Mouse (Mus musculus): Measurements from ENCODE around the gene Hs6st2.

Hs6st2 gene

DNA sequence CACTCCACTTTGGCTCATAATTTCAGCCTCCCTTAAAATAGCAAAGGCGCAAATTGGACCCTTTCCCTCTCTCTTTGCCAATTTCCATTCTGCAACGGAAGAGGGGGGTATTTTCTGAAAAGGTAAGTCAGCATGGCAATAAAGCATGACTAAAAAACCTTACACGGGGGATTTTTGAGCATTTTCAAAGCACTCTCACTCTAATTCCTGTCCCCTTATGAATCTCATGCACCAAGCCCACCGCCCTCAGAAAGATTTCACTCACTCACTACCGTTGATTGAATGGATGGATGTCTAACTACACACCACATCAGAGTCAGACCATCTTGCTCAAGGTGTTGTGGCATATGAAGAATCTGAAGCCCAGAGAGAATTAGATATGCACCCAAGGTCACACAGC is at the start of gene Hs6st2:
Gene Hs6st2 (minus strand): TSS at position 101 of the 400 bp plus-strand sequence.
- in situ Hi-C loops (cut with MboI, MseI) = no loop called here

GRCm38 (mm10) chrX:51714086-51714745 is 32.6 kb upstream of the Hs6st2 start:
- in situ Hi-C loops (cut with MboI, MseI) = no loop called here

GRCm38 (mm10) chrX:51712996-51713395 is 31.3 kb upstream of the Hs6st2 start:
- in situ Hi-C loops (cut with MboI, MseI) = no loop called here

GRCm38 (mm10) chrX:51702823-51703222 is 21.2 kb upstream of the Hs6st2 start:
- in situ Hi-C loops (cut with MboI, MseI) = no loop called here

DNA sequence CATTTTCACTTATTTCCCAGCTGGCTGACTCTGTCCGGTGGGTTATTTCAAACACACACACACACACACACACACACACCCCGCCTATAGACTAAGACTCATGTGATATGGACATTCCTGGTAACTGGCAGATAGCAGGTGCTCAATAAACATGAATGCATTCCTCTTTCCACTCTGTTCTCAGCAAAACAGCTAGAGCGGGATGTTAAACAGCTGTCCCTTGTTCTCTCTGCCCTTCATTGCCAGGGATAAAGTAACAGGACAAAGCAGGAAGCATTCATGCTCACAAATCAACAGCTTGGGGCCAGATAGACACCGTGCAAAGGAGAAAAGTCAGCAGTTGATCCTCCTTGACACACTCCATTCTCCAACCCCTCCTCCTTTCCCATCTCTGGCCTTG is 17.4 kb upstream of the Hs6st2 start:
- in situ Hi-C loops (cut with MboI, MseI) = no loop called here

DNA sequence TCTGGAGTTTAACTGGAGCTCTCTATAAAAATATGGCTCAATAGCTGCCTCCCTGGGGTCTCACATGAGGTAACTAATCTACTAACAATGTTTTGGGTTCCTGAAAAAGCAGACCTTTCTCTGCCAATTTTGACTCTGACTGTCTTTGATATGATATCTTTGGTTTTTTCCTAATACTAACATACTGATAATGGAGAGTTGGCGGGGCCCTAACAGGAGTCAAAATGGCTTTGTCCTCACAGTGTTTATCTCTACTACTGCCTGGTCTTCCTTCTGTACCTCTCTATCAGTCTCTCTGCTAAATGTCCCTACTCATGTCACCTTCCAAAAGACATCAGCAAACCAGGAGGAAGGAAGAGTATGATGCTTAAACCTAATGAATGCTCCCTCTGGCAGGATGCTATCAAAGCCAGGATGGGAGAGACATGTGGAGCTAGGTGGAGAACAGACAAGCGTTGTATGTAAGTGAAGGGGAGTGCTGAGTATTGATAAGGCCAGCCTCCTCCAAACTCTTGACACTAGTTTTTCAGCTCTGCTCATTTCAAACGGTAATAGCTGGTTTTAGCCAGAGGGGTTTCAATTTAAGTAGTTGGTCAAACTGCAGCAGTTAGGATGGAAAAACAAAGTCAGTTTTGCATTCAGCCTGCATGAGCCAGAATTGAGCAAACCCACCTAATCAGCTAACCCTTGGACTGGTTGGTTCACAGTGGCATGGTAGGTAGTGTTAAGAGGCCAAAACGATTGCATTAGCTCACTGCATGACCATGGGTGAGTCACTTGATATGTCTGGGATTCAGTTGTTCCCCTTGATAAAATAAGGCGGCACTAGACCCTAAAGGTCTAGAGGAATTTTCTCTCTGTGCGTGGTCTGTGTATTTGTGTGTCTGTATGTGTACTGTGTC is 4.6 kb upstream of the Hs6st2 start:
- in situ Hi-C loops (cut with MboI, MseI) = no loop called here

DNA sequence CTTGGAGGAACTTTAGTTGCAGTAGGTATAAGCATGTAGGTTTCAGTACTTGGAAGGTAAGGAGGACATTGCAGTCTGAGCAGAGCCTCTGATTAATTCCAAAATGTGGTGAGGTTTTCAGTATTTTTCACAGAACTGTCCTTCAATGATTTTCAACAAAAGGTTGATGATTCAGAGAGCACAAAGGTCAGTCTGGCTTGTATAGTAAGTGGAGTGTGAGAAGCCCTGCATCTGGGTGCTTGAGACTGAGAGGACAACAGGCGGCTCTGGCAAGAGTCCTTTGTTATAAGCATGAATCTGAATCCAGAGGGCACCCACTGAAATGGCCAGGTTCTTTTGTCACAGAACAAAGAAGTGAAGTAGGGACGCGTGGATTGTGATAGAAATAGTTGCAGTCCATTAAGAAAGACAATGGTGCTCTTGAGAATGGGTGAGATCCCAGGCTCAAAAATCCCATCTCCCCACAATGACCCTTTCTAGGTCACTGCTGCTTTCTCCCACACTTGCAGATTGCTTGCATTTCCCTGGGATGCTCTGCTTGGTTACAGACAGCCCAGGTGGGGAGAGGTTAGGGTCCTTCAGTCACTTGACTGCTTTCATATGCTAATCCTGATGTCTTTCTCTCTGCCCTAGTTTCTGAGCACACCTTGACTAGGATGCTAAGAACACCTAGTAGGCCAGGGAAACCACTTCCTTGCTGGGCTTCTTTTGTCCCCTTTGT is 2.8 kb upstream of the Hs6st2 start:
- in situ Hi-C loops (cut with MboI, MseI) = no loop called here

DNA sequence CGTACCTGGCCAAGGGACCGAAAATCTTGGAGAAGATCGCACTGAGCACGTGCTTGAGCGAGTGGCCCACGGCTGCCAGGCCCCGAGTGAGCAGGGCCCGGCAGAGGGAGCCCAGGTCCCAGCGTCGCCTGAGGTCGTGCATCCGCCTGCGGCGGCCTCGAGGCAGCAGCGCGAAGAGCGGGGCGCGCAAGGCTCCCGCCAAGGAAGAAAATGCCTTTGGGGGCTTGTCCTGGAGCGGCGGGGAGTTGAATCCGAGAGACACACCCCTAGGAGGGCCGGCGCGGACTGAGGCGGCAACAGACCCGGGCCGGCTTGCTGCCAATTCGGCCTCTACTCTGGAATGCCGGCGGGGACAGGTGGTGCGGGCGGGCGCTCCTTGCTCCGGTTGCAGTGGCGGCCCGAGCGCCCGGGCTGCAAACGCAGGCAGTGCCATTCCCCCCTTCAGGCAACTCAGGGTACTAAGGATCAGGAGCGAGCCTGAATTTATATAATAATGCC is 437 bp downstream of the Hs6st2 start:
- in situ Hi-C loops (cut with MboI, MseI) = no loop called here

DNA sequence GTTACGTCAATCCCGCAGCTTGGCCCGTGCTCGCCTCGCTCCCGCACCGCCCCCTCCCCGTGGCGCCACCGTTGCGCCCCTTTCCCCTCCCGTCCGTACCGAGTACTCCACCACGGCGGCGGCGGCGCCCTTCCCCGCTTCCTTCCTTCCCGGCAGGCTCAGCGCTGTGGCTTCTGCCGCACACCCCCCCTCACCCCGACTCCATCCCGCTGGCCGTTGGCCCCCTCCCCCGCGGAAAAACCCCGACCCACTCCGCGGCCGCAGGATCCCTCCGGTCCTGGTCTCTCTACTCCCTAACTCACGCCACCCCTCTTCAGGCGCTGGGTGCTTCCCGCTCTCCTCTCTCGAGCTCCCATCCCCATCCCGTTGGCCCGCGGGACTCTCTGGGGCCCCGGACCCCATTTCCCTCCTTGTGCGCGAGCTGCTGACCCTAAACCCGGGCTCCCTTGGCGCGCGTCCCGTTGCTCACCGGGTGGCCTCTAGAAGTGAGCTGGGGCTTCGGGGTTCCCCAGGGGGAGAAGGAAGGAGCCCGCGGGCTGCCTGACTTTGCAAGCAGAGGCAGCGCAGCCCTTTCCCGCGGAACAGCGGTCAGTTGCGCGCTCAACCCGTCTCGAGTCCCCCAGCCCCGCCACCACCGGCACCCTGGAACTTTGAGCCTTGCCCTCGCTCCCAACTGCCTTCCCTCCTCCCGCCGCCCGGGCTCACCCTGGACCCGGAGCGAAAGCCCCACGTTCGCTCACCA is 1.1 kb downstream of the Hs6st2 start:
- in situ Hi-C loops (cut with MboI, MseI) = no loop called here

GRCm38 (mm10) chrX:51679601-51680427 is 1.8 kb downstream of the Hs6st2 start:
- in situ Hi-C loops (cut with MboI, MseI) = no loop called here

- in situ Hi-C loops (cut with MboI, MseI) = loop anchor here in 1 of 2 experiments (10.0 kb wide), 1 partner anchor 617 kb away; no protein-coding TSS in a partner anchor
Observed at GRCm38 (mm10) chrX:51658236-51658635, 23.4 kb downstream of the Hs6st2 start.

DNA sequence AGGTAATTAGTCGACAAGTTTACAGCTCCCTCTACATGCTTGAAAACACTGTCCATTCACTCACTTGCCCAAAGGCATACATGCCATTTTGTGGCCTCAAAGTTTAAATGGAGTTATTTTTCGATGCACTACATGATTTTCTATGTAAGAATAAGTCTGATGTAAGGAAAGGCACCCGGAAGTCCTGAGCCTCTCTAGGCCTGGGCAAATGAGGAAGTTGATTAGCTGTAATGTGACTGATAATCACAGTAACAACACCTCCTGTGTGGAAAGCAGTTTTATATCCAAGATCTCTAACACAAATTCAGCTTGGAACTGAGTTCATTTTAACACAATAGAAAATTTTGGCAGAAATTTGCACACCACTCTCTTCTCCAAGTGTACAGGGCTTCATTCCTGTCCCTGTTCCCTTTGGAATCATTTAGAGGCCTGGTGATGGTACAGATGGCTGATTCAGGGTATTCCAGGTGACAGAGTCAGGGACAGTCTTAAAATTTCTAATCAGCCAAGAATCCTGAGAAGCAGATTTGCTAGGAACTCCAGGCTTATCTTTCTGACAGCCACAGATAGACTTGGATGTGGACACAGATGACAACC is 38.9 kb downstream of the Hs6st2 start:
- in situ Hi-C loops (cut with MboI, MseI) = no loop called here

GRCm38 (mm10) chrX:51635756-51636155 is 45.9 kb downstream of the Hs6st2 start:
- in situ Hi-C loops (cut with MboI, MseI) = no loop called here

- in situ Hi-C loops (cut with MboI, MseI) = no loop called here
Observed at GRCm38 (mm10) chrX:51631376-51631775, 50.3 kb downstream of the Hs6st2 start.

DNA sequence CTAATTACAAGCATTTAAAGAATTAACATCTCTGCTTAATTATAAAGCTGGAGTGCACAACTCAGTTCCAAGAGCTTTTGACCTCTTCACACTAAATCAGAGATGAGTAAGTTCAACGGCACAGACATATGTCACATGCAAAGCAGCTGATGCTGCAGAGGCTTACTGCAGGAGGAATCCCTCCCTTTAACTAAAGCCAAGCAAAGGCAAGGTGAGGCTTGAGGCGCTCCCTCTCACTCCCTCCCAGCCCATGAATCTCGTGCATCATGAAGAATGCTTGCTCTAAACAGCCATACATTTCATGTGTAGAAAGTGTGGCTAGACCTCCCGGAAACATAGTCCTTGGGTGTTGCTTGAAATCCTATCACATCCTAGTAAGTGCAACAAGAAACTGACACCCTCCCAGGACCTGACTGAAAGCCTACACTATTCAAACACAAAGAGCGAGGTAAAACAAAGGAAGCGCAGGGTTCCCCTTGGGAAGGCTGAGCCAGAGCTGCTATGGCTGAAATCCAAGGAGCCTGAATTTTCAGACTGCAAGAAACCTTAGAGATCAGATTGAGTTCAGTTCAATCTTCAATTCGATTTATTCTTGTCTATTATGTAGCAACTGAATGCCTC is 67.2 kb downstream of the Hs6st2 start:
- in situ Hi-C loops (cut with MboI, MseI) = no loop called here

DNA sequence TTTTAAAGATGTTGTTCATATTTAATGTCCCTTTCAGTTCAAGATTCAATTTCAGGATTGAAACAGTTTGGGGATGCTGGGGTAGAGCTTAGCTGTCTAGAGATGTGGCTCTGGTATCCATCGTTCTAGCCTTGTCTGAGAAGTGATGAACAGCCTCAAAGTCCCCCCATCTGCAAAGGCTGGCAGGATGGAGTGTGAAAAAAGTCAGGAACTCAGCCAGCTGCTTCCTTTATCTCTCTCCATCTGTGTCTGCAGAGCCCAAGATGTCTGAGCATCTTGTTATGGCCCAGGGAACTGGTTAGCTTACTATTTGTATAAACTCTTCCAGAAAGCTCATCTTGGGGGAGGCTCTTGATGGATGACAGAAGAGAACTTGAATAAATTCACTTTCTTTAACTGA is 70.9 kb downstream of the Hs6st2 start:
- in situ Hi-C loops (cut with MboI, MseI) = no loop called here

DNA sequence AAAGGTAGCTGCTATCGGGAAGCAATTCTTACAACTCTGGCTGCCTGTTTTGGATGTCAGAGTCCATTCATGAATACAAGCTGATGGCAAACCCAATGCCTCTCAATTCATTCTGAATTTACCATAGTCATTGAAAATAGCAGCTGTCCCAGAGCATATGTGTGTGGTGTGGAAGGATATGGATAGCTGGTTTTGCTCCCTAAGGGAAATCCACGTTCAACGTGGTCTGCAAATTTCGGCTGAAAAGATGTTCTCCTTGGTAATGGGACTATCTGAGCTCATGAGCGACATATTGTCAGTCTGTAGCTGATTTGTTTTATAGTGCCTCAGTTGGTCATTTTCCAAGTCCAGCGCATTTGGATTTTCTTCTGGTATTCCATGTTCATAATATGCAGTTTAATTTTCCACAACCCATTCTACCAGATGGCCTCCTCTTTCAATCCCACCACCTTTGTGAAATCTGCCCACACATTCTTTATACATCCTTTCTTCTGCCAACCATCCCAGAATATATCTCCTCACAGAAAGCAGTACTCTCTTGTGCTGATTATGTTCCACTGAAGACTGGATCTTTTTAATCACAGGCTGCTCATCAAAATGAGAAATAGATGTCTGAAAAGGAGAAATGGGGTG is 75.3 kb downstream of the Hs6st2 start:
- in situ Hi-C loops (cut with MboI, MseI) = no loop called here

DNA sequence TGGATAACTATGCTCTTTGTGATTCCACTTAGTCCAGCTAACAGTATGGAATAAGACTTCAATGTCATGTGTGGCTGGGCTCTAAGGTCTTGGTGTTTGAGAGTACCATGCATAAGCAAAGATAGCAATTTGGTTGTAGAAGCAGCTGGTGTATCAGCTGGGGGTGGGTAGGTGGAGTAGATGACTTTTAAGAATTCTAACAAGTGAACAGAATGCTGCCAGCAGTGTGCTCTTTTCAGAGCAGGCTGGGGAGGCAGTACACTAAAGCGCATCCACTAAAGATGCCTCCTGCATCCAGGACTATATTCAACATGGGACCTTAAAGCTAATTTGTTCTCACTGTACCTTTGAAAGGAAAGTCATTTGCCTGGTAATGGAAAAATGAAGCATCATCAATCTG is 88.9 kb downstream of the Hs6st2 start:
- in situ Hi-C loops (cut with MboI, MseI) = no loop called here

DNA sequence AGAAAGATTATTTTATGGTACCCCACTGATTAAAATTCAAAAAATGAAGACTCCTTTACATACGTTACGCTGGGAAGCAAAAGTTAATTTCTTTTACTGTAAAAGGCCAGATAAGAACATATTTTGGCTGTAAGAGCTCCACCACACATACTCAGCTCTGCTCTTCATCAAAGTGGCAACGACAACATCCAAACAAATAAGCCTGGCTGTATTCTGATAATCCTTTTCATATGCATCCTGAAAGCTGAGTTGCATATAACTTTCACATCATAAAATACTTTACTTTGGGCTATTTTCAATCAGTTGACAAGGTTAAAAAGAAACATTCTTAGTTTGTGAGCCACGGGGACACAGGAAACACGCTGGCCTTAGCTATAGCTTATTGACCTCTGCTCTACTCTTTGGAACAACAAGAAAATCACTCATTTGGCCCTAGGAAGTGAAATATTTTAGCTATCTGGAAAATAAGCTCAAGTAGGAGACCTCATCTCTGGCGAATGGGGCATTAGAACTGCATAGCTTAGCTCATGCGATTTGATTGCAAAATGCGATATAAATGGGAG is 91.1 kb downstream of the Hs6st2 start:
- in situ Hi-C loops (cut with MboI, MseI) = no loop called here

Data from T-helper 17 cell (primary cell).